Mouse (Mus musculus) intestine, postnatal 0 days (tissue): Measurements from ENCODE around the gene Nkx2-1. TPM values are rescaled to one million over a fixed set of nuclear protein-coding genes. Genes with fewer than 3 reads are reported as not detected.

ENCODE experiments used
- ATAC-seq: fragments of 200-750 bp; cut with Nextera tagmentation; 2 replicates; pipeline ENCODE4 v1.8.0; 2017; ENCODE audit warnings: mild to moderate bottlenecking, moderate TSS enrichment, moderate library complexity
- H3K27ac ChIP-seq: fragments of 300-500 bp; sonication (generic); 2 replicates; pipeline ENCODE4 v1.5.1; 2014; ENCODE audit warnings: mild to moderate bottlenecking, low read depth, low read length, moderate library complexity
- H3K27me3 ChIP-seq: fragments of 300-500 bp; sonication (generic); replicated peaks from 2 replicates; pipeline ENCODE4 v1.6.1; 2014; ENCODE audit warnings: low read length, mixed read lengths; ENCODE audit not compliant: control insufficient read depth, insufficient read depth
- H3K36me3 ChIP-seq: fragments of 300-500 bp; sonication (generic); 2 replicates; pipeline ENCODE4 v1.6.1; 2014; ENCODE audit warnings: mild to moderate bottlenecking, moderate library complexity; ENCODE audit not compliant: control insufficient read depth, insufficient read depth
- H3K4me1 ChIP-seq: fragments of 300-500 bp; sonication (generic); replicated peaks from 2 replicates; pipeline ENCODE4 v1.6.1; 2014; ENCODE audit warnings: antibody characterized with exemption, low read length, mixed read lengths; ENCODE audit not compliant: control insufficient read depth, insufficient read depth
- H3K4me2 ChIP-seq: fragments of 300-500 bp; sonication (generic); replicated peaks from 2 replicates; pipeline ENCODE4 v1.6.1; 2014; ENCODE audit warnings: low read depth, mild to moderate bottlenecking, moderate library complexity
- H3K4me3 ChIP-seq: fragments of 300-500 bp; sonication (generic); 2 replicates; pipeline ENCODE4 v1.5.1; 2014; ENCODE audit warnings: low read depth, low read length
- H3K9ac ChIP-seq: fragments of 300-500 bp; sonication (generic); 2 replicates; pipeline ENCODE4 v1.6.1; 2014; ENCODE audit warnings: mild to moderate bottlenecking, low read depth, low read length
- H3K9me3 ChIP-seq: fragments of 300-500 bp; sonication (generic); 2 replicates; pipeline ENCODE4 v1.6.1; 2016; ENCODE audit warnings: mixed run types; ENCODE audit not compliant: control insufficient read depth
- CTCF ChIP-seq: sonication (generic); IDR thresholded peaks from 2 replicates; pipeline ENCODE4 v1.5.1; 2016; ENCODE audit warnings: low read depth, mild to moderate bottlenecking, control low read depth, antibody characterized with exemption, moderate library complexity
- WGBS: fragments of 180-500 bp; shearing (Covaris S2); extraction: QIAGEN DNeasy Blood & Tissue Kit; methylation state at CpG from one replicate; pipeline ENCODE4 v1.1.7; 2014; 5-methylcytosine and 5-hydroxymethylcytosine counted together
- polyA plus RNA-seq: library from polyadenylated mRNA; unstranded; fragments of >200 nt; fragmentation: Nextera tagmentation; extraction: Ambion mirVana; gene quantifications from 2 replicates; pipeline ENCODE4 v1.2.1, GENCODE M21; 2015

Nkx2-1 gene
- polyA plus RNA-seq, 1 experiment from 2014 or later = not detected

DNA sequence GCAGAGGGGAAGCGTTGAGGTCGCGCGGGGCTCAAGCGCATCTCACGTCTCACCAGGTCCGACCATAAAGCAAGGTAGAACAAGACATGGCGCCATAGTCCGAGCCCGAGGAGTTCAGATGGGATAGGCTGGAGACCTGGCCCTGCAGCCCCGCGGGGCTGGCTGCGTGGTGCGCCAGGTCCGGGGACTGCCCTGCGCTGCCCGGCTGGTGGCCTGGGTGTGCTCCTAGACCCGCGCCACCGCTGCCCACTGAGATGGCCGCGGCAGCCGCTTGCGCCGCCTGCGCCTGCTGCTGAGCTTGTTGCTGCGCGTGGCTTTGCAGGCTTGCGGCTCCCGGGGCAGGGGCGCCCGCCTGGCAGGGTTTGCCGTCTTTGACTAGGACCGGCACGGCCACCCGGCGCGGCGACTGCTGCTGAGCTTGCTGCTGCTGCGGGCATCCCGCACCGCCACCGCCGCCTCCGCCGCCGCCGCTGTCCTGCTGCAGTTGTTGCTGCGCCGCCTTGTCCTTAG is 3.7 kb downstream of the Nkx2-1 start:
- no peak for TF ChIP-seq CTCF
- Histone ChIP-seq H3K4me3 (0 out of 2 replicates have a peak overlapping the region, but pooled peaks have one; percentile 9), H3K9ac (no peak overlapping the region), H3K9me3 (no peaks in the 10 kb centered on the region), H3K27me3 (peaks cover 98% of the 10 kb centered on the region), H3K27ac (no peak overlapping the region), H3K4me2 (peak overlapping the region; percentile 13; the same call in 1 of the 2 replicates), H3K36me3 (no peaks in the 10 kb centered on the region), H3K4me1 (no peaks in the 10 kb centered on the region)
- under 1% methylated on average over 50 of the region's 50 CpGs for WGBS
- no peak for ATAC-seq

DNA sequence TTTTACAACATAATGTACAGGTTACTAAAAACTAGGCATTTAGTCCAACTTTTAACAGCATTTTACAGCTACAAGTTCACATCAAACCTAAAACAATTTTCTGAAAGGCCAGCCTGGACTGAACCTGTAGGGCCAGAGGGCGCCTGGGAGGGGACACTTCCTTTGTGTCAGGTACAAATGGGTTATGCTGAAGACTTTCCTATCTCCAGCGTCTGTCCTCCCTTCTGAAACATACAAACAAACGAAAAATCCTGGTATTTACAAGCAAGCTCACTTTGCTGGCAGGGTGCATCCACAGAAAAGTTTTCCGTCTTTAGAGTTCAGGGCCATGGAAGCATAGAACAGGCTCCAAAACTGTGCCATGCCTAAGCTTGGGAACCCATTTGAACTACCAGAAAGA is 4.6 kb downstream of the Nkx2-1 start:
- 3% methylated on average over 4 of the region's 4 CpGs for WGBS
- Histone ChIP-seq H3K9me3 (no peaks in the 10 kb centered on the region), H3K27ac (no peak overlapping the region), H3K4me2 (no peak overlapping the region), H3K4me1 (no peaks in the 10 kb centered on the region), H3K36me3 (no peaks in the 10 kb centered on the region), H3K27me3 (peaks cover 97% of the 10 kb centered on the region), H3K9ac (no peak overlapping the region), H3K4me3 (no peak overlapping the region)
- no peak for ATAC-seq
- TF ChIP-seq CTCF = no peak

DNA sequence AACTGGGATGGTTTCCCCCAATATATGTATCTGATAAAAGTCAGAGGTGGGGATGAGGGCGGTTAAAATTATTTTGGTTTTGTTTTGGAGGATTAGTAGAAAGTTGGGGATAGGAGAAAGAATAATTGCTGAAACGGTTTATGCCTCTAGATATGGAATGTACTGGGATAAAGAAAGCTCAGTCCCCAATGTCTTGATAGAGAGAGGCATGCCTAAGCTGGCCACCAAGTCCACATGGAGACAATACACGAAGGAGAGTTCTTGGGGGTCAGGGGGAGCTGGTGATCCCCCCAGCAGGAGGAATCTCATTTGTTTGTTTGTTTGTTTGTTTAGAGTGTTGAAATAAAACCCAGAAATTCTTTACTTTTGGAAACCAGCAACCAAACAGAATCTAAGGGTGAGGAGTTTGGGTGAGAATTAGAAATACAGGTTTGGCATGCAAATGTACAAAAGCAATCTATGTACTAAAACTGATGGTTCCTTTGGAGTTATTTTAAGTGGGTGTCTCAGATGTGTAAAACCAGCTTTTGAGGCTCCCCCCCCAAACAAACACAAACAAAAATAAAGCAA is 5.6 kb downstream of the Nkx2-1 start:
- H3K9ac ChIP-seq = no peak overlapping the region
- H3K4me3 ChIP-seq = no peak overlapping the region
- no peak overlapping the region for H3K4me2 ChIP-seq
- TF ChIP-seq CTCF = no peak
- no peaks in the 10 kb centered on the region for H3K9me3 ChIP-seq
- WGBS = 3% methylated on average over 3 of the region's 3 CpGs
- no peaks in the 10 kb centered on the region for H3K36me3 ChIP-seq
- peaks cover 97% of the 10 kb centered on the region for H3K27me3 ChIP-seq
- ATAC-seq = no peak
- H3K27ac ChIP-seq = no peak overlapping the region
- no peaks in the 10 kb centered on the region for H3K4me1 ChIP-seq

DNA sequence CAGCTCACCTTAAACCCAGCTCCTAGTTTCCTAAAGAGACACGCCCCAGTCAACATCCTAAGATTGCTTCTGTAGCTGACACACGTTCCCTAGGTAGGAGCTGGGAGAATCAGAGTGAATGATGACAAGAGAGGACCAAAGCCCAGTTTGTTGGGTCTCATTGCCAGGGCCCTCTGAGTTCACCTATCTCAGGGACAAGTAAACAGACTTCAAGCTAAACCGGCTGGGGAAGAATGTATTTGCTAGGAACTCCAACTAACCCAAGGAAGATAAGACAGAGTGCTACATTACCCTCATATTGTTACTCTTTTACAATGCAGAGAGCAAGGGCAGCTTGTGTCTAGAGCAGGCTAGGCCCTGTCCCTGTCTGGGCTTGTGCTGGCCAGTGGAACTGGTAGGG is 6.8 kb downstream of the Nkx2-1 start:
- peaks cover 94% of the 10 kb centered on the region for H3K27me3 ChIP-seq
- no peak overlapping the region for H3K4me3 ChIP-seq
- no peaks in the 10 kb centered on the region for H3K9me3 ChIP-seq
- WGBS = 0% methylated on average over 3 of the region's 3 CpGs
- no peak overlapping the region for H3K4me2 ChIP-seq
- no peaks in the 10 kb centered on the region for H3K4me1 ChIP-seq
- no peak overlapping the region for H3K9ac ChIP-seq
- TF ChIP-seq CTCF = no peak
- ATAC-seq = no peak
- H3K27ac ChIP-seq = no peak overlapping the region
- H3K36me3 ChIP-seq = no peaks in the 10 kb centered on the region

DNA sequence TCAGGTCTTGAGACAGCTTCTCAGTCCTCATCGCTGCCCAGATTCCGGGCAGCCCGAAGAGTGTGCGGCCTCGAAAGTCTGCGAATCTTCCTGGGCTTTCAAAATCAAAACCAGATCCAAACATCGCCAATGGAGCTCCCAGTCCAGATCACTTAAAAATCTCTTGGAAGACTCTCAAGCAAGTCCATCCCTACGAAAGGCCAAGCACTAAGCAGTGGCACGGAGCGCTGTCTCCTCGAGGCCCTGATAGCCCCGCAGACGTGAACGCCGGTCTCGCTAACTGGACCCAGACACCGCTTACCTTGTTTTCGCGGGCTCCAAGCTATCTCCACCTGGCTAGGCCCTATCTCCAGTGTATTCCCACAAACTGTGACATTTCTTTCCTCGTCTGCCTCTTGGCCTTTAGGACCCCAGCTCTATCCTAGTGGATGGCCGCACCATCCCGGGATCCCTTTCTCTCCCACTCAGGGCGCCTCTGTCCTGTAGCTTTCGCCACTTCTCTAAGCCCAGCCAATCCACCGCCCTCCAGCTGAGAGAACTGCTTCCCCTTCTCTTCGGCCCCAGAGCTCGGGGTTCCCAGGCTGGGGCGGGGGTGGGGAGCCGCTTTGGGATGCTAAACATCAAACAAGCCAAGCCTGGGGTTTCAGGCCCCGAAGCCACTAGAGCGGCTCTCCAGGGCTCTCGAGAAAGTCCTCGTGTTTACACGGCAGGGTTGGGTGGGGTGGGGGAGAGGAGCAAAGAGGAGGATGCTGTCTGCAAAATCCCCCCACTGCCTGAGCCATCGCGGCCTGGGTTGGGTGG is 7.6 kb downstream of the Nkx2-1 start:
- no peak overlapping the region for H3K4me3 ChIP-seq
- H3K36me3 ChIP-seq = no peaks in the 10 kb centered on the region
- H3K4me2 ChIP-seq = no peak overlapping the region
- H3K9me3 ChIP-seq = no peaks in the 10 kb centered on the region
- under 1% methylated on average over 36 of the region's 36 CpGs for WGBS
- H3K4me1 ChIP-seq = no peaks in the 10 kb centered on the region
- no peak overlapping the region for H3K9ac ChIP-seq
- TF ChIP-seq CTCF = no peak
- H3K27ac ChIP-seq = no peak overlapping the region
- no peak for ATAC-seq
- peaks cover 94% of the 10 kb centered on the region for H3K27me3 ChIP-seq

DNA sequence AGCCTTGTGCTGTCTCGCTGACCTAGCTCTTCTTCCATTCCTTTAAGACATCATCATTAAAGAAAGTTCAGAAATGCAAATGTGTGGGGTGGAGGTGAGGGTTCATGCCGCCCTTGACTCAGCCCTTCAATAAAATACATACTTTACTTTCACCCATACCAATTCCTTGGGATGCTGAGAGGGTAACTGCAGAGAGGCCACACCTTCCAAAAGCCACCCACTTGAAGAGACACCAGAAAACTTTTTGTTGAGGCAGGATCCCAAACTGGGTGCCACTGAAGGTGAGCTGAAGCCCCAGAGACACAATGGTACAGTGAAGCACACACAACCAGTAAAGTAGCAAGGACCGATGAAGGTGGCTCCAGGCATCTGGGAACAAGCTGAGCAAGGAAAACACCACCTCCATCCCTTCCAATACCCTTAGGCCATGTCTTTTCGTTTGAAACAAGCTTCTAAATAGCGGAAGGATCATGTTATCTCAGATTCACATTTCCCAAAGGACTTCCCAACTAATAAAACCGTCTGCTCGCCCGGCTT is 8.6 kb downstream of the Nkx2-1 start:
- H3K4me3 ChIP-seq = no peak overlapping the region
- H3K27ac ChIP-seq = no peak overlapping the region
- no peaks in the 10 kb centered on the region for H3K9me3 ChIP-seq
- ATAC-seq = no peak
- no peaks in the 10 kb centered on the region for H3K4me1 ChIP-seq
- H3K36me3 ChIP-seq = no peaks in the 10 kb centered on the region
- no peak overlapping the region for H3K9ac ChIP-seq
- peaks cover 93% of the 10 kb centered on the region for H3K27me3 ChIP-seq
- 6% methylated on average over 8 of the region's 8 CpGs for WGBS
- no peak overlapping the region for H3K4me2 ChIP-seq
- no peak for TF ChIP-seq CTCF
